Mouse (Mus musculus) liver, embryonic 14.5 days (tissue): ENCODE measurements around the gene Mta1.

Source experiments
- CTCF ChIP-seq: IDR thresholded peaks from 2 replicates; pipeline ENCODE4 v1.5.1; 2016; ENCODE audit warnings: antibody characterized with exemption, low read depth, control low read depth
- EP300 ChIP-seq: IDR thresholded peaks from 2 replicates; pipeline ENCODE4 v1.6.1; 2016; ENCODE audit warnings: antibody characterized with exemption, low read depth

DNA sequence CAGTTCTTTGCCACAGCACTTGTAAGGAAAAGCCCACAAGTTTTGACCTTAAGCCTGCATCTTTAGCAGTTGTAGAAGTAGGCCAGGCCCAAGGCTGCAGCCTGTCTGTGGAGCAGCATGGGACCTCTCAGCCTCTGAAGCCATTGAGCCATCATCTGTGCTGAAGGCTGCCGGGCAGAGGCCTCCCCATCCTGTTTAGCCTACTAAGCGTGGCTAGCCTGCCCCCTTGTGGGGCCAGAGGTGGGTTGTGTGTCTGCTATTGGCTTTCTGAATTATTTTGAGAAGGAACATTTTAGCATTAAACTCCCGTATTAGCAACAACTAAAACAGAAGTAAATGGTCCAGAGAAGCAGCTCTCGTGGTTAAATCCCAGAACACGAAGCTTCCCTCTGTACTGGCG lies 4.4 kb downstream of the Mta1 start:
- TF ChIP-seq CTCF: peak; percentile 85
- TF ChIP-seq EP300: no peak
